Comparison of ENCODE assay signal across 20 mouse cellular contexts in genomic region chr19:46890657-46891056, GRCm38 (mm10).
"Had no signal": no experiment of that assay in that cellular context is flagged by ENCODE, and none has a peak within 500 bp of the region (broad histone marks: within the 10 kb centered on the region; RNA-seq: fewer than 3 reads in every experiment).

No protein-coding gene starts in this region.

- H3K4me3 ChIP-seq: heart, embryonic 10.5 days; heart, embryonic 12.5 days; hindbrain, embryonic 10.5 days; hindbrain, embryonic 12.5 days; intestine, embryonic 15.5 days; limb, embryonic 13.5 days; limb, embryonic 15.5 days; liver, embryonic 12.5 days had no signal

- H3K27ac ChIP-seq: heart, embryonic 10.5 days; hindbrain, embryonic 10.5 days; hindbrain, embryonic 12.5 days; hindbrain, embryonic 14.5 days; intestine, embryonic 15.5 days; limb, embryonic 13.5 days; limb, embryonic 15.5 days; liver, embryonic 12.5 days; liver, embryonic 14.5 days had no signal

- DNase-seq: gastrocnemius, postnatal 25 days; heart, adult 18-20 months; heart, postnatal 10 days; heart, postnatal 4 days; kidney, adult 18-20 months; kidney, adult 8-10 months; kidney, postnatal 10 days; kidney, postnatal 25 days; layer of hippocampus, postnatal 36 days; left cerebral cortex, postnatal 4 days had no signal

- H3K27me3 ChIP-seq: heart, embryonic 12.5 days; hindbrain, embryonic 12.5 days; intestine, embryonic 15.5 days; limb, embryonic 13.5 days; limb, embryonic 15.5 days; liver, embryonic 12.5 days had no signal

- H3K9me3 ChIP-seq: heart, embryonic 10.5 days; heart, embryonic 12.5 days; hindbrain, embryonic 10.5 days; hindbrain, embryonic 12.5 days; intestine, embryonic 15.5 days; limb, embryonic 13.5 days; limb, embryonic 15.5 days; liver, embryonic 12.5 days had no signal

- H3K4me1 ChIP-seq: heart, embryonic 10.5 days; hindbrain, embryonic 10.5 days; hindbrain, embryonic 12.5 days; intestine, embryonic 15.5 days; limb, embryonic 13.5 days; limb, embryonic 15.5 days had no signal

- H3K9ac ChIP-seq: heart, embryonic 12.5 days; hindbrain, embryonic 12.5 days; hindbrain, embryonic 14.5 days; intestine, embryonic 15.5 days; limb, embryonic 13.5 days; limb, embryonic 15.5 days; liver, embryonic 12.5 days; liver, embryonic 14.5 days had no signal
